Mouse (Mus musculus) liver, embryonic 11.5 days (tissue): ENCODE results near the gene Gmds. TPM values are rescaled to one million over a fixed set of nuclear protein-coding genes. Genes with fewer than 3 reads are reported as not detected.

Experiments used
- ATAC-seq: fragments of 200-750 bp; cut with Nextera tagmentation; replicated peaks from 2 replicates; pipeline ENCODE4 v1.8.0; 2017; ENCODE audit warnings: moderate number of reproducible peaks, mild to moderate bottlenecking, moderate TSS enrichment, moderate library complexity; ENCODE audit not compliant: low FRiP score
- DNase-seq: peaks from one replicate; pipeline ENCODE4 v3.0.0-alpha.2; 2017; ENCODE audit warnings: low spot score
- H3K27ac ChIP-seq: fragments of 300-500 bp; sonication (generic); 2 replicates; pipeline ENCODE4 v1.5.1; 2014; ENCODE audit warnings: mild to moderate bottlenecking, low read depth, low read length, control low read depth
- H3K27me3 ChIP-seq: fragments of 300-500 bp; sonication (generic); replicated peaks from 2 replicates; pipeline ENCODE4 v1.6.1; 2014; ENCODE audit warnings: low read length, mixed read lengths; ENCODE audit not compliant: control insufficient read depth, insufficient read depth
- H3K36me3 ChIP-seq: fragments of 300-500 bp; sonication (generic); 2 replicates; pipeline ENCODE4 v1.6.1; 2014; ENCODE audit warnings: mild to moderate bottlenecking, low read length, moderate library complexity, mixed read lengths; ENCODE audit not compliant: control insufficient read depth, insufficient read depth
- H3K4me1 ChIP-seq: fragments of 300-500 bp; sonication (generic); replicated peaks from 2 replicates; pipeline ENCODE4 v1.6.1; 2014; ENCODE audit warnings: low read length, mixed read lengths; ENCODE audit not compliant: control insufficient read depth, insufficient read depth
- H3K4me2 ChIP-seq: fragments of 300-500 bp; sonication (generic); 2 replicates; pipeline ENCODE4 v1.6.1; 2014; ENCODE audit warnings: mild to moderate bottlenecking, control low read depth, moderate library complexity
- H3K4me3 ChIP-seq: fragments of 300-500 bp; sonication (generic); 2 replicates; pipeline ENCODE4 v1.5.1; 2014; ENCODE audit warnings: low read depth, low read length, control low read depth
- H3K9ac ChIP-seq: fragments of 300-500 bp; sonication (generic); 2 replicates; pipeline ENCODE4 v1.6.1; 2014; ENCODE audit warnings: low read depth, low read length, control low read depth
- H3K9me3 ChIP-seq: fragments of 300-500 bp; sonication (generic); 2 replicates; pipeline ENCODE4 v1.6.1; 2016; ENCODE audit warnings: low read length, inconsistent platforms, mixed read lengths; ENCODE audit not compliant: control insufficient read depth
- WGBS: fragments of 180-500 bp; shearing (Covaris S2); extraction: QIAGEN DNeasy Blood & Tissue Kit; methylation state at CpG from one replicate; pipeline ENCODE4 v1.1.7; 2014; 5-methylcytosine and 5-hydroxymethylcytosine counted together
- polyA plus RNA-seq: library from polyadenylated mRNA; unstranded; fragments of >200 nt; fragmentation: Nextera tagmentation; extraction: Ambion mirVana; gene quantifications from 2 replicates; pipeline ENCODE4 v1.2.1, GENCODE M21; 2014

Gene Gmds
- polyA plus RNA-seq, 1 experiment from 2014 or later: 19.7 TPM

- Histone ChIP-seq H3K4me3 (peak overlapping the region; percentile 35), H3K4me1 (peaks cover 8% of the 10 kb centered on the region), H3K4me2 (peak overlapping the region; percentile 62), H3K27ac (no peak overlapping the region), H3K9me3 (no peaks in the 10 kb centered on the region), H3K27me3 (peaks cover 92% of the 10 kb centered on the region), H3K36me3 (no peaks in the 10 kb centered on the region), H3K9ac (peak overlapping the region; percentile 23; the same call in 1 of the 2 replicates)
- WGBS: 14% methylated on average over 44 of the region's 44 CpGs
- DNase-seq (peak; percentile 54), ATAC-seq (no peak)
Measured at GRCm38 (mm10) chr13:31811542-31812021, 527.0 kb downstream of the Gmds start.

GRCm38 (mm10) chr13:31810693-31811541 lies 527.6 kb downstream of the Gmds start:
- DNase-seq (peak; percentile 50), ATAC-seq (no peak)
- H3K36me3 ChIP-seq: no peaks in the 10 kb centered on the region
- H3K4me3 ChIP-seq: peak overlapping the region; percentile 35
- peaks cover 92% of the 10 kb centered on the region for H3K27me3 ChIP-seq
- H3K9ac ChIP-seq: peak overlapping the region; percentile 23
- peaks cover 9% of the 10 kb centered on the region for H3K4me1 ChIP-seq
- WGBS: 2% methylated on average over 57 of the region's 65 CpGs
- no peaks in the 10 kb centered on the region for H3K9me3 ChIP-seq
- H3K4me2 ChIP-seq: peak overlapping the region; percentile 62
- no peak overlapping the region for H3K27ac ChIP-seq

GRCm38 (mm10) chr13:31810375-31810692 lies 528.2 kb downstream of the Gmds start:
- H3K4me1 ChIP-seq: peaks cover 12% of the 10 kb centered on the region
- H3K9me3 ChIP-seq: no peaks in the 10 kb centered on the region
- H3K27me3 ChIP-seq: peaks cover 94% of the 10 kb centered on the region
- no peak overlapping the region for H3K27ac ChIP-seq
- H3K4me3 ChIP-seq: peak overlapping the region; percentile 35
- DNase-seq (no peak), ATAC-seq (no peak)
- WGBS: 5% methylated on average over 9 of the region's 9 CpGs
- no peak overlapping the region for H3K9ac ChIP-seq
- no peaks in the 10 kb centered on the region for H3K36me3 ChIP-seq
- H3K4me2 ChIP-seq: peak overlapping the region; percentile 62

- DNase-seq (no peak), ATAC-seq (no peak)
- 12% methylated on average over 6 of the region's 6 CpGs for WGBS
- no peaks in the 10 kb centered on the region for H3K9me3 ChIP-seq
- no peak overlapping the region for H3K27ac ChIP-seq
- no peak overlapping the region for H3K9ac ChIP-seq
- H3K4me2 ChIP-seq: no peak overlapping the region
- peaks cover 12% of the 10 kb centered on the region for H3K4me1 ChIP-seq
- no peak overlapping the region for H3K4me3 ChIP-seq
- H3K27me3 ChIP-seq: peaks cover 94% of the 10 kb centered on the region
- H3K36me3 ChIP-seq: no peaks in the 10 kb centered on the region
Measured at GRCm38 (mm10) chr13:31809701-31810100, 528.8 kb downstream of the Gmds start.

GRCm38 (mm10) chr13:31808804-31809420 lies 529.6 kb downstream of the Gmds start:
- ATAC-seq: no peak
- 7% methylated on average over 16 of the region's 16 CpGs for WGBS
- Histone ChIP-seq H3K36me3 (no peaks in the 10 kb centered on the region), H3K4me1 (peaks cover 12% of the 10 kb centered on the region), H3K27ac (no peak overlapping the region), H3K9ac (peak overlapping the region; percentile 60; the same call in 1 of the 2 replicates), H3K4me2 (peak overlapping the region; percentile 93), H3K27me3 (peaks cover 94% of the 10 kb centered on the region), H3K4me3 (peak overlapping the region; percentile 63), H3K9me3 (no peaks in the 10 kb centered on the region)
- DNase-seq: no peak

GRCm38 (mm10) chr13:31808116-31808803 lies 530.3 kb downstream of the Gmds start:
- H3K27ac ChIP-seq: 0 out of 2 replicates have a peak overlapping the region, but pooled peaks have one; percentile 25
- no peaks in the 10 kb centered on the region for H3K9me3 ChIP-seq
- under 1% methylated on average over 73 of the region's 73 CpGs for WGBS
- H3K27me3 ChIP-seq: peaks cover 94% of the 10 kb centered on the region
- H3K4me3 ChIP-seq: peak overlapping the region; percentile 63
- peak; percentile 67 for DNase-seq
- H3K36me3 ChIP-seq: no peaks in the 10 kb centered on the region
- H3K4me1 ChIP-seq: peaks cover 12% of the 10 kb centered on the region
- no peak for ATAC-seq
- peak overlapping the region; percentile 60; the same call in 1 of the 2 replicates for H3K9ac ChIP-seq
- H3K4me2 ChIP-seq: peak overlapping the region; percentile 93

- Histone ChIP-seq H3K4me2 (peak overlapping the region; percentile 93), H3K27ac (0 out of 2 replicates have a peak overlapping the region, but pooled peaks have one; percentile 25), H3K36me3 (no peaks in the 10 kb centered on the region), H3K9me3 (no peaks in the 10 kb centered on the region), H3K4me3 (peak overlapping the region; percentile 63), H3K4me1 (peaks cover 12% of the 10 kb centered on the region), H3K9ac (peak overlapping the region; percentile 60), H3K27me3 (peaks cover 94% of the 10 kb centered on the region)
- no peak for DNase-seq
- WGBS: 1% methylated on average over 47 of the region's 47 CpGs
- ATAC-seq: no peak
Measured at GRCm38 (mm10) chr13:31807736-31808115, 530.8 kb downstream of the Gmds start.

- Histone ChIP-seq H3K27me3 (peaks cover 93% of the 10 kb centered on the region), H3K27ac (peak overlapping the region; percentile 74), H3K36me3 (no peaks in the 10 kb centered on the region), H3K9me3 (no peaks in the 10 kb centered on the region), H3K9ac (peak overlapping the region; percentile 60), H3K4me3 (peak overlapping the region; percentile 63), H3K4me1 (peaks cover 12% of the 10 kb centered on the region), H3K4me2 (peak overlapping the region; percentile 93)
- DNase-seq (peak; percentile 63), ATAC-seq (0 out of 2 replicates have a peak, but pooled peaks have one; percentile 25)
- under 1% methylated on average over 97 of the region's 101 CpGs for WGBS
Measured at GRCm38 (mm10) chr13:31806890-31807735, 531.4 kb downstream of the Gmds start.
